Mouse (Mus musculus): Measurements from ENCODE around the gene Lmbr1l.

- TF ChIP-seq CTCF (IDR thresholded peaks at IDR 0.05; ENCODE audit: insufficient read depth, low read depth, low read length) (no peak), POLR2A (IDR thresholded peaks at IDR 0.05; ENCODE audit: insufficient read depth, low read depth, low read length) (no peak)
These were observed 53.1 kb downstream of the Lmbr1l start for GRCm38 (mm10) chr15:98864951-98865350.
